Comparison of ENCODE assay signal across 27 mouse cellular contexts in genomic region chr3:69343124-69343523, GRCm38 (mm10). TPM values are rescaled to one million over a fixed set of nuclear protein-coding genes. Genes with fewer than 3 reads are reported as not detected.
DNase-seq lines count a peak whose midpoint lies in the region; ATAC-seq lines count a peak whose summit lies in the region.
"Had no signal": no experiment of that assay in that cellular context is flagged by ENCODE, and none has a peak within 500 bp of the region (broad histone marks: within the 10 kb centered on the region; RNA-seq: fewer than 3 reads in every experiment).

No protein-coding gene starts in this region.

- WGBS in heart, embryonic 14.5 days = 85% methylated on average over 10 of the region's 10 CpGs
- 85% methylated on average over 10 of the region's 10 CpGs for WGBS in heart, embryonic 10.5 days
- 62% methylated on average over 10 of the region's 10 CpGs for WGBS in liver, embryonic 12.5 days (ENCODE audit: insufficient replicate concordance)
- WGBS in liver, embryonic 16.5 days (ENCODE audit: insufficient replicate concordance) = 46% methylated on average over 10 of the region's 10 CpGs

- no peak overlapping the region for H3K4me2 ChIP-seq in heart, embryonic 14.5 days (ENCODE audit: low read length)
- peak overlapping the region; percentile 34 for H3K4me2 ChIP-seq in liver, embryonic 12.5 days
- peak overlapping the region; percentile 32 for H3K4me2 ChIP-seq in liver, embryonic 16.5 days (ENCODE audit: low read depth, low read length)
- H3K4me2 ChIP-seq: embryonic facial prominence, embryonic 15.5 days; forebrain, embryonic 12.5 days; hindbrain, embryonic 12.5 days; intestine, embryonic 15.5 days; midbrain, embryonic 12.5 days; neural tube, embryonic 15.5 days had no signal

- no peak for ATAC-seq in heart, embryonic 14.5 days (ENCODE audit: insufficient number of reproducible peaks, insufficient read depth, low FRiP score, low read depth)
- no peak for ATAC-seq in liver, embryonic 12.5 days
- peak; percentile 56; the same call in 1 of the 2 replicates for ATAC-seq in liver, embryonic 16.5 days (ENCODE audit: low read depth)
- ATAC-seq: forebrain, postnatal 0 days; hindbrain, postnatal 0 days; intestine, embryonic 15.5 days had no signal

- H3K27me3 ChIP-seq in heart, embryonic 14.5 days (ENCODE audit: control insufficient read depth, insufficient read depth, low read length) = no peaks in the 10 kb centered on the region
- no peaks in the 10 kb centered on the region for H3K27me3 ChIP-seq in heart, embryonic 10.5 days (ENCODE audit: insufficient read depth, poor library complexity, severe bottlenecking)
- H3K27me3 ChIP-seq in liver, embryonic 12.5 days (replicated peaks) = no peaks in the 10 kb centered on the region
- no peaks in the 10 kb centered on the region for H3K27me3 ChIP-seq in liver, embryonic 16.5 days (ENCODE audit: control insufficient read depth, insufficient read depth, low read depth, low read length)
- H3K27me3 ChIP-seq: embryonic facial prominence, embryonic 15.5 days; forebrain, embryonic 12.5 days; hindbrain, embryonic 12.5 days; intestine, embryonic 15.5 days; megakaryocyte, embryonic 14.5 days; midbrain, embryonic 12.5 days; neural tube, embryonic 15.5 days had no signal

- no peaks in the 10 kb centered on the region for H3K36me3 ChIP-seq in heart, embryonic 14.5 days (ENCODE audit: control insufficient read depth, insufficient read depth, low read length)
- H3K36me3 ChIP-seq in heart, embryonic 10.5 days = no peaks in the 10 kb centered on the region
- H3K36me3 ChIP-seq in liver, embryonic 12.5 days = no peaks in the 10 kb centered on the region
- H3K36me3 ChIP-seq in liver, embryonic 16.5 days (ENCODE audit: control insufficient read depth, insufficient read depth) = no peaks in the 10 kb centered on the region
- H3K36me3 ChIP-seq: embryonic facial prominence, embryonic 10.5 days; embryonic facial prominence, embryonic 15.5 days; forebrain, embryonic 12.5 days; hindbrain, embryonic 12.5 days; intestine, embryonic 15.5 days; midbrain, embryonic 12.5 days; neural tube, embryonic 15.5 days had no signal

- no peak overlapping the region for H3K9ac ChIP-seq in heart, embryonic 14.5 days (ENCODE audit: low read length)
- no peak overlapping the region for H3K9ac ChIP-seq in liver, embryonic 12.5 days
- no peak overlapping the region for H3K9ac ChIP-seq in liver, embryonic 16.5 days (ENCODE audit: low read depth, low read length)
- H3K9ac ChIP-seq: embryonic facial prominence, embryonic 15.5 days; forebrain, embryonic 12.5 days; forebrain, postnatal 0 days; hindbrain, embryonic 12.5 days; intestine, embryonic 15.5 days; midbrain, embryonic 12.5 days; neural tube, embryonic 15.5 days had no signal

- no peaks in the 10 kb centered on the region for H3K9me3 ChIP-seq in heart, embryonic 14.5 days (ENCODE audit: control insufficient read depth, low read length)
- H3K9me3 ChIP-seq in heart, embryonic 10.5 days = no peaks in the 10 kb centered on the region
- no peaks in the 10 kb centered on the region for H3K9me3 ChIP-seq in liver, embryonic 12.5 days (replicated peaks)
- no peaks in the 10 kb centered on the region for H3K9me3 ChIP-seq in liver, embryonic 16.5 days (replicated peaks; ENCODE audit: control insufficient read depth, low read length)
- H3K9me3 ChIP-seq: embryonic facial prominence, embryonic 10.5 days; embryonic facial prominence, embryonic 15.5 days; forebrain, embryonic 12.5 days; hindbrain, embryonic 12.5 days; intestine, embryonic 15.5 days; megakaryocyte, embryonic 14.5 days; midbrain, embryonic 12.5 days; neural tube, embryonic 15.5 days had no signal

- H3K4me1 ChIP-seq in heart, embryonic 14.5 days (ENCODE audit: control insufficient read depth in 2 of 2, insufficient read depth in 2 of 2, low read length in 2 of 2) = peaks cover 9 to 17% of the 10 kb centered on the region in 2 experiments
- peaks cover 13% of the 10 kb centered on the region for H3K4me1 ChIP-seq in heart, embryonic 10.5 days
- H3K4me1 ChIP-seq in liver, embryonic 12.5 days = peaks cover 50% of the 10 kb centered on the region
- H3K4me1 ChIP-seq in liver, embryonic 16.5 days (ENCODE audit: control insufficient read depth, low read depth, low read length) = peaks cover 35% of the 10 kb centered on the region
- H3K4me1 ChIP-seq: hindbrain, embryonic 12.5 days; intestine, embryonic 15.5 days; megakaryocyte, embryonic 14.5 days; midbrain, embryonic 12.5 days had no signal

- H3K4me3 ChIP-seq in heart, embryonic 14.5 days (ENCODE audit: control insufficient read depth in 1 of 2, insufficient read depth in 1 of 2, low read depth in 1 of 2, low read length in 2 of 2) = no peak overlapping the region
- H3K4me3 ChIP-seq in heart, embryonic 10.5 days = no peak overlapping the region
- H3K4me3 ChIP-seq in liver, embryonic 12.5 days = no peak overlapping the region
- no peak overlapping the region for H3K4me3 ChIP-seq in liver, embryonic 16.5 days (ENCODE audit: low read depth, low read length)
- H3K4me3 ChIP-seq: embryonic facial prominence, embryonic 10.5 days; embryonic facial prominence, embryonic 15.5 days; forebrain, embryonic 12.5 days; hindbrain, embryonic 12.5 days; intestine, embryonic 15.5 days; megakaryocyte, embryonic 14.5 days; midbrain, embryonic 12.5 days; neural tube, embryonic 15.5 days had no signal

- peak overlapping the region; percentile 50 to 68; a peak in 2 of 4 replicates for H3K27ac ChIP-seq in heart, embryonic 14.5 days (replicated peaks in 1 of 2; ENCODE audit: control insufficient read depth in 1 of 2, insufficient read depth in 1 of 2, low read depth in 2 of 2, low read length in 2 of 2)
- no peak overlapping the region for H3K27ac ChIP-seq in heart, embryonic 10.5 days
- no peak overlapping the region for H3K27ac ChIP-seq in liver, embryonic 12.5 days
- H3K27ac ChIP-seq in liver, embryonic 16.5 days (ENCODE audit: low read length) = peak overlapping the region; percentile 55
- H3K27ac ChIP-seq: embryonic facial prominence, embryonic 10.5 days; embryonic facial prominence, embryonic 15.5 days; forebrain, embryonic 12.5 days; hindbrain, embryonic 12.5 days; hindbrain, postnatal 0 days; intestine, embryonic 15.5 days; midbrain, embryonic 12.5 days; neural tube, embryonic 15.5 days had no signal

- DNase-seq in heart, embryonic 10.5 days (ENCODE audit: low spot score) = no peak
- DNase-seq in liver = no peak
- no peak for DNase-seq in cerebellum, postnatal 4 days (ENCODE audit: low spot score in 2 of 2)
- DNase-seq: adrenal gland, postnatal 25 days; B cell, adult 2 months; cerebellum, adult 18-20 months; cerebellum, postnatal 14 days; forebrain, postnatal 0 days; gastrocnemius, postnatal 10 days; heart, postnatal 36 days; kidney, adult 2 months; kidney, postnatal 36 days; layer of hippocampus, postnatal 36 days; retina, postnatal 1 day; right cerebral cortex, postnatal 14 days had no signal

RNA-seq across cellular contexts. Expression of gene Ppm1l, which starts 26.5 kb away (rescaled TPM):
- polyA plus RNA-seq in heart, embryonic 14.5 days (2014; fragmentation: Nextera tagmentation; extraction: Ambion mirVana) = 10.9 and 12.0 TPM in 2 replicates
- polyA plus RNA-seq in heart, embryonic 10.5 days (2016; fragmentation: Nextera tagmentation; extraction: Ambion mirVana) = 5.8 and 7.1 TPM in 2 replicates
- polyA plus RNA-seq in liver, embryonic 12.5 days (2016; fragmentation: Nextera tagmentation; extraction: Ambion mirVana) = 7.2 and 7.4 TPM in 2 replicates
- polyA plus RNA-seq in liver, embryonic 16.5 days (2015; fragmentation: Nextera tagmentation; extraction: Ambion mirVana) = 4.1 and 4.6 TPM in 2 replicates

Comparison
In these comparisons a context has a peak if more than half of its experiments do, and no peak if none do; other contexts are left out.
1. H3K27ac ChIP-seq: peak in heart, embryonic 14.5 days (2 of 2) and liver, embryonic 16.5 days (single experiment); none in heart, embryonic 10.5 days (single experiment) and liver, embryonic 12.5 days (single experiment).